Mouse (Mus musculus) stomach, postnatal 0 days (tissue): ENCODE data around the gene Hspa12a.

Source experiments
- CTCF ChIP-seq: IDR thresholded peaks from 2 replicates; pipeline ENCODE4 v1.5.1; 2016; ENCODE audit warnings: antibody characterized with exemption, low read depth, mild to moderate bottlenecking, moderate library complexity
- EP300 ChIP-seq: optimal IDR thresholded peaks from 2 replicates; pipeline ENCODE3; 2016; ENCODE audit warnings: antibody characterized with exemption

- TF ChIP-seq EP300: no peak
- no peak for TF ChIP-seq CTCF
Observed at GRCm38 (mm10) chr19:58750822-58751221, 192.6 kb downstream of the Hspa12a start.
